Mouse (Mus musculus): ENCODE data around the gene Samd10. TPM values are rescaled to one million over a fixed set of nuclear protein-coding genes. Genes with fewer than 3 reads are reported as not detected.

Gene Samd10
- polyA plus RNA-seq, 1 experiment from 2014 or later, result 75.9 TPM

DNA sequence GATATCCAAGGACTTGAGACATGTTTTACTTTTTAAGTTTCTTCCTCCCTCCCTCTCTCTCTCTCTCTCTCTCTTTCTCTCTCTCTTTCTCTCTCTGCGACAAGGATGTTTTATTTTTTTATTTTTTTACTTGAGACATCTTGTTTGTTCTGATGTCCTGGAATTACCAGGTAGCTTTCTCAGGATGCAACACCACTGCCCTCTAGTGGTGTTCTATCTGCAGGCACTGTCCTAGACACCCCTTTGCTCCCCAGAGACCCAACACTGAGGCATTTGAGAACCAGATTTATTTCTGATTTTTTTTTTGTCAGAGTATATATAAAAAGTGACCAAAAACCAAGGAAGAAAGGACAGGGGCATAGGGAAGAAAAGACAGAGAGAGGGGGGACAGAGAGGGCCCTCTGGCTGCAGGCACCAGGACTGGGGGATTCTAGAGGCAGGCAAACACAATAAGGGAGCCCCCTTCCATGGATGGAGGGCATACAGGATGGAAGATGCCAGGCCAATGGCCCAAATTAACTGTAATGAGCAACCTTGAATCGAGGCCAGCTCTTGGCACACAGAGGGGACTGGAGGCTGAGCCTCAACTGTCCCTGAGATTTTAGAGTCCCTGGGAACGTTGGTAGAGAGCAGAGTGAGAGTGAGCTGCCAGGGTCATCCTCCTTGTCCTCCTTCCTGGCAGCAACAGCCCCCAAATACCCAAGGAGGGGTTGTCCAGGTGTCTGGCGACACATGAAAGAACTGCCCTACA, 3.9 kb downstream of the Samd10 start:
- WGBS, result 76% methylated on average over 4 of the region's 4 CpGs

DNA sequence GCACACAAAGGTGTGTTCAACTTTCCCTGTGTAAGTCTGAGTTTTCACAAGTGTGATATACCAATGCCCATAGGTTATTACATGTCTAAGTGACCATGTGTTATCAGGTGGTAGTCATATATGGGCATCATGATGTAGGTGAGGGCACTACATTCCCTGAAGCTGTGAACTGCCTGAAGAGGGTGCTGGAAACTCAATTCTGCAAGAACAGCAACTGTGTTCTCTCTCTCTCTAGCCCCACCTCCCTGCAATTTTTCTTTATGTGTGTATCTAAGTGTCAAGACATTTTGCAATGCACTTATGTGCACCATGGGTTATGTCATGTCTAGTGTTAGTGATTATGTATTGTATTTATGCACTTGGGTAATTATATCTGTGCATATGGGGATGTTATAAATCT, 5.1 kb downstream of the Samd10 start:
- H3K9me3 ChIP-seq (ENCODE audit: control insufficient read depth, low read length), result no peaks in the 10 kb centered on the region
- no peak overlapping the region for H3K4me2 ChIP-seq (replicated peaks; ENCODE audit: low read depth, low read length)
- H3K9ac ChIP-seq (ENCODE audit: low read depth, low read length), result no peak overlapping the region
- DNase-seq (ENCODE audit: low spot score) (no peak), ATAC-seq (ENCODE audit: low FRiP score) (no peak)
- H3K4me3 ChIP-seq (ENCODE audit: low read depth, low read length), result no peak overlapping the region
- H3K27ac ChIP-seq (ENCODE audit: low read depth, low read length), result no peak overlapping the region
- peaks cover 4% of the 10 kb centered on the region; the same call in 1 of the 2 replicates for H3K36me3 ChIP-seq (ENCODE audit: control insufficient read depth, insufficient read depth, low read length)
- no peaks in the 10 kb centered on the region for H3K27me3 ChIP-seq (ENCODE audit: control insufficient read depth, insufficient read depth, low read length)
- peaks cover 4% of the 10 kb centered on the region; the same call in 1 of the 2 replicates for H3K4me1 ChIP-seq (replicated peaks; ENCODE audit: control insufficient read depth, insufficient read depth, low read length)

More for the DNA sequence above, 3.9 kb downstream of the Samd10 start:
- Histone ChIP-seq H3K4me2 (replicated peaks; ENCODE audit: low read depth, low read length) (no peak overlapping the region), H3K4me1 (replicated peaks; ENCODE audit: control insufficient read depth, insufficient read depth, low read length) (peaks cover 4% of the 10 kb centered on the region; the same call in 1 of the 2 replicates), H3K27ac (ENCODE audit: low read depth, low read length) (no peak overlapping the region), H3K36me3 (ENCODE audit: control insufficient read depth, insufficient read depth, low read length) (no peaks in the 10 kb centered on the region; the same call in 1 of the 2 replicates), H3K27me3 (ENCODE audit: control insufficient read depth, insufficient read depth, low read length) (no peaks in the 10 kb centered on the region), H3K9me3 (ENCODE audit: control insufficient read depth, low read length) (no peaks in the 10 kb centered on the region), H3K9ac (ENCODE audit: low read depth, low read length) (no peak overlapping the region), H3K4me3 (ENCODE audit: low read depth, low read length) (no peak overlapping the region)
- ATAC-seq (ENCODE audit: low FRiP score) (no peak), DNase-seq (ENCODE audit: low spot score) (peak; percentile 47)

- Histone ChIP-seq H3K9ac (ENCODE audit: low read depth, low read length) (peak overlapping the region; percentile 94), H3K4me2 (replicated peaks; ENCODE audit: low read depth, low read length) (peak overlapping the region; percentile 92), H3K4me3 (ENCODE audit: low read depth, low read length) (peak overlapping the region; percentile 96), H3K9me3 (ENCODE audit: control insufficient read depth, low read length) (no peaks in the 10 kb centered on the region), H3K4me1 (replicated peaks; ENCODE audit: control insufficient read depth, insufficient read depth, low read length) (peaks cover under 1% of the 10 kb centered on the region; the same call in 1 of the 2 replicates), H3K36me3 (ENCODE audit: control insufficient read depth, insufficient read depth, low read length) (peaks cover 5% of the 10 kb centered on the region; the same call in 1 of the 2 replicates), H3K27me3 (ENCODE audit: control insufficient read depth, insufficient read depth, low read length) (no peaks in the 10 kb centered on the region), H3K27ac (ENCODE audit: low read depth, low read length) (peak overlapping the region; percentile 67; the same call in 1 of the 2 replicates)
- DNase-seq (ENCODE audit: low spot score), result no peak
- 11% methylated on average over 6 of the region's 6 CpGs for WGBS
- ATAC-seq (ENCODE audit: low FRiP score), result peak; percentile 12; the same call in 1 of the 2 replicates
Observed at GRCm38 (mm10) chr2:181593042-181593421, 6.0 kb downstream of the Samd10 start.

- Histone ChIP-seq H3K27ac (ENCODE audit: low read depth, low read length) (peak within 1 kb of the TSS; percentile 67), H3K4me2 (replicated peaks; ENCODE audit: low read depth, low read length) (peak within 1 kb of the TSS; percentile 92), H3K4me3 (ENCODE audit: low read depth, low read length) (peak within 1 kb of the TSS; percentile 96), H3K27me3 (ENCODE audit: control insufficient read depth, insufficient read depth, low read length) (no peaks in the 10 kb centered on the region), H3K4me1 (replicated peaks; ENCODE audit: control insufficient read depth, insufficient read depth, low read length) (no peaks in the 10 kb centered on the region; the same call in 1 of the 2 replicates), H3K36me3 (ENCODE audit: control insufficient read depth, insufficient read depth, low read length) (peaks cover 10% of the 10 kb centered on the region; the same call in 1 of the 2 replicates), H3K9ac (ENCODE audit: low read depth, low read length) (peak within 1 kb of the TSS; percentile 94), H3K9me3 (ENCODE audit: control insufficient read depth, low read length) (no peaks in the 10 kb centered on the region)
- DNase-seq (ENCODE audit: low spot score) (peak; percentile 83), ATAC-seq (ENCODE audit: low FRiP score) (peak; percentile 83)
- 2% methylated on average over 64 of the region's 97 CpGs for WGBS
Observed at GRCm38 (mm10) chr2:181592231-181593041, 6.6 kb downstream of the Samd10 start, which contains the start of gene Zfp512b. Gene Zfp512b, minus strand, starts transcription at chr2:181592803.

DNA sequence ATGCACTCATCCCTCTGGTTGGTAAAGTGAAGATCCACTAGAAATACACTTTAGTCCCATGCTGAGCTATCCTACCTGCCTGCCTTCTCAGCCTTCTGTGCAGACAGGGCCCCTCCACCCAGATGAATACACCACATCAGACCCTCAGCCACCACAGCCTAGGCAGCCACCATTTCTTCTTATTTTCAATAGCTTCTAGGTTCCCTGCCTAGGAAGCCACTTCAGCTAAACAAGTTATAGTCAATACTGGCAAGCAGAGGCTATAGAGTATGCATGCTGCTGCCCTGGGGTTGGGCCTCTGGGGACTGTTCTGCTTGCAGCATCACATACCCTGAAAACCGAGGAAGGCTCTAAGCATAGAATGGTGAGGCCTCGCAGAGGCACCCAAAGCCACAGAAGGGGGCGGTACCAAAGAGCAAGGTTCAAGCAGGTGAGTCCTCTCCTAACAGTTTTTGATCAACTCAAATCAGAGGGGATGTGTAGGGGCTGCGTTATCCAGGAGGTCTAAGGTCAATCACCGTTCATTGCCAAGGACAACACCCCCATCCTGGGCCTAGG, 7.4 kb downstream of the Samd10 start, which contains the start of gene Prpf6:
Gene Prpf6 (plus strand): TSS at position 341 of the 558 bp plus-strand sequence.
- H3K4me1 ChIP-seq (replicated peaks; ENCODE audit: control insufficient read depth, insufficient read depth, low read length), result no peaks in the 10 kb centered on the region; the same call in 1 of the 2 replicates
- peak within 1 kb of the TSS; percentile 96 for H3K4me3 ChIP-seq (ENCODE audit: low read depth, low read length)
- WGBS, result 11% methylated on average over 5 of the region's 5 CpGs
- no peaks in the 10 kb centered on the region for H3K27me3 ChIP-seq (ENCODE audit: control insufficient read depth, insufficient read depth, low read length)
- DNase-seq (ENCODE audit: low spot score), result peak; percentile 33
- peak within 1 kb of the TSS; percentile 94 for H3K9ac ChIP-seq (ENCODE audit: low read depth, low read length)
- peak; percentile 26 for ATAC-seq (ENCODE audit: low FRiP score)
- H3K27ac ChIP-seq (ENCODE audit: low read depth, low read length), result peak within 1 kb of the TSS; percentile 67
- H3K9me3 ChIP-seq (ENCODE audit: control insufficient read depth, low read length), result no peaks in the 10 kb centered on the region
- H3K4me2 ChIP-seq (replicated peaks; ENCODE audit: low read depth, low read length), result peak within 1 kb of the TSS; percentile 92
- H3K36me3 ChIP-seq (ENCODE audit: control insufficient read depth, insufficient read depth, low read length), result peaks cover 10% of the 10 kb centered on the region; the same call in 1 of the 2 replicates

DNA sequence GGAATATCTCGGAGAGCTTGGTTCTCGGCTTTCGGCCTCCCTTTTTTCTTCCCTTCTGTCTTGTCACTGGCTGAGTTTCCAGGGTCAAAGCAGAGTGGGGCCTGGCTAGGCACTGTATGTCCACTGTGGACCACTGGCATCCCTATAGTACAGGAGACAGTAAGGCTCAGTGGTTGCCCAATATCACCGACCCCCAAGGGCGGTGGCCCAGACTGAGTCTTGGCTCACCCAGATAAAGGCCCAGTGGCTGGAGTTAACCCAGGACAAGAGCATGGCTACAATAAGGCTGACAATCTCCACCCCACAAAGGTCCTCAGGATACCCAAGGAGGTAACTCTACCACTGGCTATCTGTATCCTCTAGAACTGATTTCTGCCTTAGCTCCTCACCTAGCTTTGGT, 8.5 kb downstream of the Samd10 start:
- no peaks in the 10 kb centered on the region; the same call in 1 of the 2 replicates for H3K4me1 ChIP-seq (replicated peaks; ENCODE audit: control insufficient read depth, insufficient read depth, low read length)
- no peak for DNase-seq (ENCODE audit: low spot score)
- peaks cover 12% of the 10 kb centered on the region; the same call in 1 of the 2 replicates for H3K36me3 ChIP-seq (ENCODE audit: control insufficient read depth, insufficient read depth, low read length)
- H3K27ac ChIP-seq (ENCODE audit: low read depth, low read length), result no peak overlapping the region
- ATAC-seq (ENCODE audit: low FRiP score), result no peak
- H3K4me2 ChIP-seq (replicated peaks; ENCODE audit: low read depth, low read length), result no peak overlapping the region
- no peak overlapping the region for H3K4me3 ChIP-seq (ENCODE audit: low read depth, low read length)
- H3K9me3 ChIP-seq (ENCODE audit: control insufficient read depth, low read length), result no peaks in the 10 kb centered on the region
- H3K9ac ChIP-seq (ENCODE audit: low read depth, low read length), result no peak overlapping the region
- no peaks in the 10 kb centered on the region for H3K27me3 ChIP-seq (ENCODE audit: control insufficient read depth, insufficient read depth, low read length)
- WGBS, result 90% methylated on average over 5 of the region's 5 CpGs

DNA sequence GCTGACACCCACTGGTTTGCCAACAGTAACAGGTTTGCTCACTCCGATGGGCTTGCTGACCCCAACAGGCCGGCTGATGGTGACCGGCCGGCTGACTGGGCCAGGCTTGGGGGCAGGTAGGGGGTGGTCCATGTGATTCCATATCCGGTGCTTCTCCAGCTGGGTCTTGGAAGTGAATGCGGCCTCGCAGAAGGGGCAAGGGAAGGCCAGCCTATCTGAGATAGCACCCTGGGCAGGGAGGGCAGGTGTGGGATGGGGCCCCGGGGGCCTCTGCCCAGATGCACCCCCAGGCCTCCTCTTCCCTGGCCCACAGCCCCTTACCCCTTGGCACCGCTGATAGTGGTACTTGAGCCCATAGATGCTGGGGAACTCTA, 9.3 kb downstream of the Samd10 start:
- no peak overlapping the region for H3K9ac ChIP-seq (ENCODE audit: low read depth, low read length)
- 96% methylated on average over 9 of the region's 9 CpGs for WGBS
- no peak overlapping the region for H3K4me3 ChIP-seq (ENCODE audit: low read depth, low read length)
- DNase-seq (ENCODE audit: low spot score) (no peak), ATAC-seq (ENCODE audit: low FRiP score) (no peak)
- H3K27me3 ChIP-seq (ENCODE audit: control insufficient read depth, insufficient read depth, low read length), result no peaks in the 10 kb centered on the region
- no peak overlapping the region for H3K27ac ChIP-seq (ENCODE audit: low read depth, low read length)
- peaks cover 15% of the 10 kb centered on the region for H3K36me3 ChIP-seq (ENCODE audit: control insufficient read depth, insufficient read depth, low read length)
- H3K9me3 ChIP-seq (ENCODE audit: control insufficient read depth, low read length), result no peaks in the 10 kb centered on the region
- no peak overlapping the region for H3K4me2 ChIP-seq (replicated peaks; ENCODE audit: low read depth, low read length)
- no peaks in the 10 kb centered on the region; the same call in 1 of the 2 replicates for H3K4me1 ChIP-seq (replicated peaks; ENCODE audit: control insufficient read depth, insufficient read depth, low read length)

GRCm38 (mm10) chr2:181589011-181589731, 9.8 kb downstream of the Samd10 start:
- no peak overlapping the region for H3K4me2 ChIP-seq (replicated peaks; ENCODE audit: low read depth, low read length)
- 91% methylated on average over 10 of the region's 10 CpGs for WGBS
- H3K4me1 ChIP-seq (replicated peaks; ENCODE audit: control insufficient read depth, insufficient read depth, low read length), result no peaks in the 10 kb centered on the region; the same call in 1 of the 2 replicates
- no peak overlapping the region for H3K27ac ChIP-seq (ENCODE audit: low read depth, low read length)
- no peak for DNase-seq (ENCODE audit: low spot score)
- H3K36me3 ChIP-seq (ENCODE audit: control insufficient read depth, insufficient read depth, low read length), result peaks cover 19% of the 10 kb centered on the region
- no peak overlapping the region for H3K4me3 ChIP-seq (ENCODE audit: low read depth, low read length)
- no peaks in the 10 kb centered on the region for H3K27me3 ChIP-seq (ENCODE audit: control insufficient read depth, insufficient read depth, low read length)
- H3K9ac ChIP-seq (ENCODE audit: low read depth, low read length), result no peak overlapping the region
- ATAC-seq (ENCODE audit: low FRiP score), result no peak
- H3K9me3 ChIP-seq (ENCODE audit: control insufficient read depth, low read length), result no peaks in the 10 kb centered on the region

All from hindbrain, embryonic 11.5 days (tissue).